Mouse (Mus musculus): ENCODE measurements around the gene 1110004F10Rik. TPM values are rescaled to one million over a fixed set of nuclear protein-coding genes. Genes with fewer than 3 reads are reported as not detected.

1110004F10Rik gene
- total RNA-seq, 2 experiments from 2014 or later = 80.6 to 84.0 TPM

DNA sequence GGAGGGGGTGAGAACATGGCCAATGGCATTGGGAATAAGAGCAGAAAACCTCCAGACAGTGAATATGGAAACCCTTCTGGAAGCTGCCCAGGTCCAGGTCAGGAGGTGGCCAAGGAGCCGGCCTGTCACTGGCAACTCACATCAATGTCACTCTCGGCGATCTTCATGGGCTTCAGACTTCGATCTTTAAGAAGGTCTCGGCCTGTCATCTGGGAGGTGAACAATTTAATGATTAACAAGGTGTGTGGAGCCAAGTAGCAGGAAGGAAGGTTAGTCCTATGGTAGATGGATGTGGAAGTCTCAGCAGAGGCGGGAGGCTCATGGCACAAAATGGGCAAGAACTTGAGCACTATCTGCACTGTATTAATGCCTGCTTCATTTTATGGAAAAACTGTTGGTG lies 105.8 kb downstream of the 1110004F10Rik start:
- no peak for DNase-seq

- DNase-seq = no peak
Measured at GRCm38 (mm10) chr7:116147114-116147513, 107.9 kb downstream of the 1110004F10Rik start.

- DNase-seq = no peak
Measured at GRCm38 (mm10) chr7:116149568-116149967, 110.4 kb downstream of the 1110004F10Rik start.

GRCm38 (mm10) chr7:116153781-116154368 lies 114.7 kb downstream of the 1110004F10Rik start:
- DNase-seq = no peak

Other genes starting within 250 kb of the 1110004F10Rik start
- 10 to 100 TPM; 33.5 to 46.9 TPM for gene Sox6, start 601 bp upstream of the 1110004F10Rik start, total RNA-seq (2021)
- 1 to 10 TPM; 1.3 to 2.1 TPM for gene Gm4353, start 45.2 kb downstream of the 1110004F10Rik start, total RNA-seq (2021)

Data from heart, postnatal 4 days (tissue).